Mouse (Mus musculus) kidney, postnatal 0 days (tissue): ENCODE results near the gene Guca2b. TPM values are rescaled to one million over a fixed set of nuclear protein-coding genes. Genes with fewer than 3 reads are reported as not detected.
"Not testable (repeated sequence)": the region's sequence is repeated elsewhere in the genome, so short reads cannot be mapped to it uniquely, and the experiment has no call there.

Experiments
- ATAC-seq: fragments of 200-750 bp; cut with Nextera tagmentation; replicated peaks from 2 replicates; pipeline ENCODE4 v1.8.0; 2017; ENCODE audit warnings: low read depth, moderate number of reproducible peaks, moderate TSS enrichment, moderate library complexity; ENCODE audit not compliant: low FRiP score
- DNase-seq: peaks from one replicate; pipeline ENCODE4 v3.0.0-alpha.2; 2016; ENCODE audit warnings: low spot score
- H3K27ac ChIP-seq: fragments of 300-500 bp; sonication (generic); 2 replicates; pipeline ENCODE4 v1.5.1; 2014; ENCODE audit warnings: mild to moderate bottlenecking
- H3K27me3 ChIP-seq: fragments of 300-500 bp; sonication (generic); 2 replicates; pipeline ENCODE4 v1.6.1; 2014; ENCODE audit warnings: low read length, mixed read lengths; ENCODE audit not compliant: insufficient read depth
- H3K36me3 ChIP-seq: fragments of 300-500 bp; sonication (generic); 2 replicates; pipeline ENCODE4 v1.6.1; 2014; ENCODE audit warnings: low read length, mixed read lengths; ENCODE audit not compliant: insufficient read depth
- H3K4me1 ChIP-seq: fragments of 300-500 bp; sonication (generic); replicated peaks from 2 replicates; pipeline ENCODE4 v1.6.1; 2014; ENCODE audit warnings: antibody characterized with exemption, low read length, mixed read lengths; ENCODE audit not compliant: insufficient read depth
- H3K4me2 ChIP-seq: fragments of 300-500 bp; sonication (generic); 2 replicates; pipeline ENCODE4 v1.6.1; 2014; ENCODE audit warnings: mild to moderate bottlenecking, low read length, moderate library complexity, mixed read lengths
- H3K4me3 ChIP-seq: fragments of 300-500 bp; sonication (generic); replicated peaks from 2 replicates; pipeline ENCODE4 v1.5.1; 2014; ENCODE audit warnings: low read depth, low read length
- H3K9ac ChIP-seq: fragments of 300-500 bp; sonication (generic); 2 replicates; pipeline ENCODE4 v1.6.1; 2014; ENCODE audit warnings: low read depth, low read length
- H3K9me3 ChIP-seq: fragments of 300-500 bp; sonication (generic); replicated peaks from 2 replicates; pipeline ENCODE4 v1.6.1; 2016; ENCODE audit warnings: low read length, inconsistent platforms, mixed read lengths
- CTCF ChIP-seq: IDR thresholded peaks from 2 replicates; pipeline ENCODE4 v1.5.1; 2016; ENCODE audit warnings: antibody characterized with exemption, low read depth, mild to moderate bottlenecking, moderate library complexity
- WGBS: fragments of 180-500 bp; shearing (Covaris S2); extraction: QIAGEN DNeasy Blood & Tissue Kit; methylation state at CpG from one replicate; pipeline ENCODE4 v1.1.7; 2014; 5-methylcytosine and 5-hydroxymethylcytosine counted together
- polyA plus RNA-seq: library from polyadenylated mRNA; unstranded; fragments of >200 nt; fragmentation: Nextera tagmentation; extraction: Ambion mirVana; gene quantifications from 2 replicates; pipeline ENCODE4 v1.2.1, GENCODE M21; 2015

The Guca2b gene
- polyA plus RNA-seq, 1 experiment from 2014 or later: 37.1 TPM

DNA sequence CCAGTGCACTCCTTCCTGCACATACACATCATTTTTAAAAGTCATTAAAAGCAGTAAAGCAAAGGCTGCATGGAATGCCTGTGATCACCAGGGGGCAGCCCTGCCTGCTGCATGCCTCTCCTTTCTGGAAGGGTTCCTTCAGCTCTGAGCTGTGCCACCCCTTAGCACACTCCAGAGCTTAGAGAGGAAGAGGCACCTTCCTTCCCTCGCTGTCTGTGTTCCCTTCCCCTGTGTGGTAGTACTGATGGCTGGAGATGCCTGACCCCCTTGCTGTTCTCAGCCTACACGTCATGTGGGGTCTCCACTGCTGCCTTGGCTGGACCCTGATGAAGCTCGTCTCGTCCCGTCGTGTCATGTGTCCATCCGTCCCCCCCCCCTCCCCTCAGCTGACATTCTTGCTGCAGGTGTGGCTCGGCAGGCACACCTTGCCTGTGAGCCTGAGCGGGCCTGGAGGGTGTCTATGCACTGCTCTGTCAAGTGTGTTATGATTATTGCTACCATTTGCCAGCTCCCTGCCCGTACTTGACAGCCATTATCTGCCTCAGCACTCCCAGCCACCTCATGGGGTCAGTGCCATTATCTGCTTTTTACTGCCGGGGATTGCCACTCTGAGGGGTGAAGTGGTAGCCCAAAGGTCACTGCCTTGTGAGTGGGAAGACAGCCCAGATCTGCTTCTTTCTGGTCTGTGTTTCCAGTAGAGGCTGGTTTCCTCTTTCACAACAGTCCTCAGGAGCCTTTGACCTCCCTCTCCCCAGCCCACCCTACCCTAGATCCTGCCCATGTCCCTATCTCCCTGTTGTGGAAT is 27.4 kb downstream of the Guca2b start:
- peak overlapping the region; percentile 43; the same call in 1 of the 2 replicates for H3K27ac ChIP-seq
- TF ChIP-seq CTCF: peak; percentile 85
- H3K4me2 ChIP-seq: no peak overlapping the region
- H3K27me3 ChIP-seq: no peaks in the 10 kb centered on the region
- peaks cover 17% of the 10 kb centered on the region for H3K36me3 ChIP-seq
- H3K4me1 ChIP-seq: 0 out of 2 replicates have a peak, but pooled peaks cover 6% of the 10 kb centered on the region
- DNase-seq (peak; percentile 79), ATAC-seq (peak; percentile 76)
- 31% methylated on average over 11 of the region's 11 CpGs for WGBS
- H3K9me3 ChIP-seq: no peaks in the 10 kb centered on the region
- H3K9ac ChIP-seq: no peak overlapping the region
- H3K4me3 ChIP-seq: no peak overlapping the region

DNA sequence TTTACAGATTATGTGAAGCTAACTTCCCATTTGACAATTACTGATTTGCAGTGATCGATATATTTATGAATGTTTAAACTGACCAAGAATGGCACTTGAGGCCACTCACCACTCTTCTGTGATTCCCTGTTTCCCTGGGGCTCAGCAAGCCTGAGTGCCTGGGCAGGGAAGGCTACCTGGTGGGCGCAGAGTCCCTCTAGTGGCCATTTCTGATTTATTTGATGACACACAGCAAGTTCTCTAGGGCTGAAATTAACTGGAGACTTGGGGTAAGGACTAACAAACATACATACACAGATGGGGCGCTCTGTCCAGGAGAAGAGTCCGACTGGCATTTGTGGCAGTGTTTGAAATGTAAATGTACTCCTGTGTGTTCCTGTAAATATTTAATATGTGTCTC is 30.4 kb downstream of the Guca2b start:
- not testable (repeated sequence) for H3K27me3 ChIP-seq, H3K27ac ChIP-seq, H3K4me3 ChIP-seq, H3K9ac ChIP-seq, DNase-seq, H3K9me3 ChIP-seq, ATAC-seq, H3K4me2 ChIP-seq, H3K4me1 ChIP-seq
- peak; percentile 41 for TF ChIP-seq CTCF
- H3K36me3 ChIP-seq: peaks cover 24% of the 10 kb centered on the region
- WGBS: 78% methylated on average over 4 of the region's 4 CpGs

DNA sequence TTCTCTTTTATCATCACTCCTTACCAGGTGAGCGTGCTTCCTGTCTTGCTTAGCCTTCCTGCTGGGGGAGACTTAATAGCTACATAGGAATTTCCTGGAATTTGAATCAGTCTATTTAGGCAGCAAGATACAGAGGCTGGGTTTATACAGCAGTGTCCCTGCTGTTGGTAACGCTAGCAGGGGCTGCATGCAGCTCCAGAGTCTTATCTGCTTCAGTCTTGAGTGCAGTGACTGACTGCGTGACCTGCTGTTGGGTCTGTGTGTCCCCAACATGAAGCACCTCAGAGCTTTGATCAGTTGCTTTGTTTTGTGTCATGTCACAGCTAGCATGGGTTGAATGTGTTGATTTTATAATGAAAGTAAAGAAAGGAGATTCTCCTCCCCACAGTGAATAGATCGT is 31.4 kb downstream of the Guca2b start:
- no peak overlapping the region for H3K9ac ChIP-seq
- 83% methylated on average over 4 of the region's 4 CpGs for WGBS
- no peaks in the 10 kb centered on the region for H3K27me3 ChIP-seq
- no peak for TF ChIP-seq CTCF
- H3K4me2 ChIP-seq: no peak overlapping the region
- H3K36me3 ChIP-seq: peaks cover 31% of the 10 kb centered on the region
- H3K9me3 ChIP-seq: no peaks in the 10 kb centered on the region
- H3K27ac ChIP-seq: no peak overlapping the region
- H3K4me1 ChIP-seq: 0 out of 2 replicates have a peak, but pooled peaks cover 3% of the 10 kb centered on the region
- H3K4me3 ChIP-seq: no peak overlapping the region
- ATAC-seq (no peak), DNase-seq (no peak)

DNA sequence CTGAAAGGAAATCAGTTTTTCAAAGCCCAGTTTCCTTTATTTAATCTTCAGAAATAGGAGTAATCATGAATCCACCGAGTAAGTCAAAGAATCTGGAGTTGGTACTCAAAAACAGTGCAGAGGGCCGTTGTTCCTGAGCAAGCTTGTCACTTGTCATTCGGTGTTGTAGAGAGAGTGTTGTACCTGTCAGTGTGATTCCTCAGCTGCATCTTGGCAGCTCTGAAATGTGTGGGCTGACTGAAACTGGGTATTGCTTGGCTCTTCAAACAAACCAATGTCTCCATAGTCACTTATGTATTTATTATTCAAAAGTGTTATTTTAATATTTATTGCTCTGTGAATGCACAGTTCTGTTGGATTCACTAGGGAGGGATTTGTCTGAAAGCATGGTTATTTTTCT is 31.9 kb downstream of the Guca2b start:
- DNase-seq (no peak), ATAC-seq (no peak)
- Histone ChIP-seq H3K4me3 (no peak overlapping the region), H3K9ac (no peak overlapping the region), H3K36me3 (peaks cover 31% of the 10 kb centered on the region), H3K9me3 (no peaks in the 10 kb centered on the region), H3K4me1 (0 out of 2 replicates have a peak, but pooled peaks cover 3% of the 10 kb centered on the region), H3K27me3 (no peaks in the 10 kb centered on the region), H3K27ac (no peak overlapping the region), H3K4me2 (no peak overlapping the region)
- TF ChIP-seq CTCF: no peak
- WGBS: 84% methylated on average over 3 of the region's 3 CpGs

DNA sequence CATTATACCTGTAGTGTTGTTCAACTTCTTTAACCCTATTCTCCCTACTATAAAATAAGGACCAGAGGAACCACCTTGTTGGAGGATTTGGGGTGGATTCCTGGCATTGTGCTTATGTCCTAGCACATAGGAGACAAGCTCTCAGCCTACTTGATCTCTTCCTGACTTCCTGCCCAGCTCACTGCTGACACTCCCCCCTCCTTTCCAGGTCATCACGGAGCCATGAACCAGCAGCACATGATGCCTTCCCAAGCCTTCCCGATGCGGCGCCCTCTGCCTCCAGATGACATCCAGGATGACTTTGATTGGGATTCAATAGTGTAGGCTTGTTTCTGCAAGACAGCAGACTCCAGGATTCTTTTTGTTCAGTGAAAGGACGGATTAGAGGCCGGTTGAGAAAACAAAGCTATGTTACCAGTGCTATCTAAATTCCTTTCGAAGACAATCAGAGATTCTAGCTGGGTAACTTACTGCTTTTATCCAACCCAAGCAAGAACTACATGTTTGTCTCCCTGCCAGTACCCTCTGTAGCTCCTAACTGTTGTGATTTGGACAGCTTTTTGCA is 32.6 kb downstream of the Guca2b start:
- Histone ChIP-seq H3K9me3 (no peaks in the 10 kb centered on the region), H3K4me2 (no peak overlapping the region), H3K9ac (no peak overlapping the region), H3K27me3 (no peaks in the 10 kb centered on the region), H3K27ac (no peak overlapping the region), H3K4me1 (0 out of 2 replicates have a peak, but pooled peaks cover 3% of the 10 kb centered on the region), H3K36me3 (peaks cover 31% of the 10 kb centered on the region), H3K4me3 (no peak overlapping the region)
- WGBS: 71% methylated on average over 7 of the region's 7 CpGs
- TF ChIP-seq CTCF: no peak
- DNase-seq (no peak), ATAC-seq (no peak)

DNA sequence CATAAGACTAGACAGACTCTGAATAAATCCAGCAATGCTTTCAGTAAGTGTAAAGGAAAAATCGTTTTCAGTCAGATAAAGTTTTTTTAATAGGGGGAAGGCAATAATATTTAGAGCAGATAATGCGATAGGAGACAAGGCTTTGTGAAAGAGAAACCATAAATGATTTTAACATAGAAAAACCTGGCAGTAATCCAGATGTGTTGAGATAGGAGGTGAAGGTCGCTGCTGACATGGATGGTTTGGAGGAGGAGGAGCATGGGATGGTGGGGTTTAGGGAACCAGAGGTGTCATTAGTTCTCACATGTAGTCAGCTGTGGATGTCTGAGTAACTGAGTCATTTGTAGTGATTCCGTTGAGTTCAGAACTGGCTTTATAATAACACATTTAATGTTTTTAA is 44.0 kb downstream of the Guca2b start:
- ATAC-seq (no peak), DNase-seq (no peak)
- H3K27ac ChIP-seq: no peak overlapping the region

More for the DNA sequence above, 44.0 kb downstream of the Guca2b start:
- Histone ChIP-seq H3K36me3 (peaks cover 9% of the 10 kb centered on the region; the same call in 1 of the 2 replicates), H3K4me3 (no peak overlapping the region), H3K27me3 (no peaks in the 10 kb centered on the region), H3K9ac (no peak overlapping the region), H3K4me2 (no peak overlapping the region), H3K4me1 (no peaks in the 10 kb centered on the region), H3K9me3 (no peaks in the 10 kb centered on the region)
- no peak for TF ChIP-seq CTCF
- WGBS: 66% methylated on average over 4 of the region's 4 CpGs
